Mouse (Mus musculus) E14TG2a.4 (cell line): ENCODE data around the gene Luc7l3.

Source experiments
- CTCF ChIP-seq: conservative IDR thresholded peaks from 2 replicates; pipeline ENCODE4 v1.5.1; 2014; ENCODE audit warnings: low read length
- NANOG ChIP-seq: IDR thresholded peaks from 2 replicates; pipeline ENCODE4 v1.6.1; 2014; ENCODE audit warnings: borderline replicate concordance, low read length, mixed read lengths
- POU5F1 ChIP-seq: IDR thresholded peaks from 2 replicates; pipeline ENCODE4 v1.6.1; 2014; ENCODE audit warnings: low read length, borderline replicate concordance

DNA sequence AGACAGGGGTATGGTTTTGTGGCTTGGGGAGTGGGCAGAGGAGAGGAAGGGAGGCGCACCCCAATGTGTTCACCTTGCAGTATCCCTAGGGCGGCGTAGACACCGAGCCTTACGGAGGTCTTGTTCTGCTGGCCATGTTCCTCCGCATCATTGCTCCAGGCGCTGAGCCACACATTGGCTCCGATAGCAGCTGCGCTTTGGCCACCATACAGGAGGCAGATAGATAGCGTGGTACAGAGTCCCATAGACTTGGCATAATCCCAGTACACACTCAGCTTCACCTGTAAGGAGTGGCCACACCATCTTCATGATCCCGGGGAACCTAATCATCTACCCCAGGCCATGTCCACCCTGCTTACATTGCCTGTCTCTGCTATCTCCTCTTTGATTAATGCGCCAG, 37.4 kb upstream of the Luc7l3 start:
- TF ChIP-seq CTCF: no peak
- TF ChIP-seq NANOG: no peak
- TF ChIP-seq POU5F1: no peak
